Mouse (Mus musculus): Measurements from ENCODE around the gene Fscn1. TPM values are rescaled to one million over a fixed set of nuclear protein-coding genes. Genes with fewer than 3 reads are reported as not detected.
A peak's percentile ranks its signal among the peaks of the same experiment; 100 is the strongest.

The Fscn1 gene
- 100 to 1,000 TPM; 103 to 132 TPM for total RNA-seq (2021)

GRCm38 (mm10) chr5:142959576-142960556 is at the start of gene Fscn1:
Gene Fscn1 (plus strand): TSS chr5:142960343.
- DNase-seq, result peak; percentile 91 to 93
- intact Hi-C loops (cut with DNase I), result loop anchor here (2.0 kb wide), 1 partner anchor 15 kb away; no protein-coding TSS in a partner anchor

- intact Hi-C loops (cut with DNase I), result no loop called here
- DNase-seq, result no peak
Measured at GRCm38 (mm10) chr5:142911629-142912028, 48.5 kb upstream of the Fscn1 start.

- no peak for DNase-seq
- intact Hi-C loops (cut with DNase I), result no loop called here
Measured at GRCm38 (mm10) chr5:142912320-142912719, 47.8 kb upstream of the Fscn1 start.

GRCm38 (mm10) chr5:142912739-142913138 is 47.4 kb upstream of the Fscn1 start:
- no peak for DNase-seq
- intact Hi-C loops (cut with DNase I), result no loop called here

DNA sequence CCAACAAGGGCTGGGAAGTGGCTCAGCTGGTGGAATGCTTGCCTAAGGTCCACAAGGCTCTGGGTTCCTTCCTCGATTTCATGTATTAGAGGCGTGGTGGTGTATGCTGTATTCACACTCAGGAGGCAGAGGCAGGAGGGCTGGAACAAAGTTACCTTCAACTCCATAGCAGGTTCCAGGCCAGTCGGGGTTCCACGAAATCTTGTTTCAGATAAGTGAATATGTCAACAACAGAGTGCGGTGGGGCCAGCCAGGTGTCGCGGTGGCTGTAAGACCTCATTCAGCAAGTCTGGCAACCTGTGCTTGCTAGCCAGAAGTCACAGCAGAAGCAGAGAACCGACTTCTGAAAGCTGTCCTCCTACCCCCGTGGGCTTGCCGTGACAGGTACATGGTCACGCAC is 44.9 kb upstream of the Fscn1 start:
- intact Hi-C loops (cut with DNase I), result no loop called here
- no peak for DNase-seq

DNA sequence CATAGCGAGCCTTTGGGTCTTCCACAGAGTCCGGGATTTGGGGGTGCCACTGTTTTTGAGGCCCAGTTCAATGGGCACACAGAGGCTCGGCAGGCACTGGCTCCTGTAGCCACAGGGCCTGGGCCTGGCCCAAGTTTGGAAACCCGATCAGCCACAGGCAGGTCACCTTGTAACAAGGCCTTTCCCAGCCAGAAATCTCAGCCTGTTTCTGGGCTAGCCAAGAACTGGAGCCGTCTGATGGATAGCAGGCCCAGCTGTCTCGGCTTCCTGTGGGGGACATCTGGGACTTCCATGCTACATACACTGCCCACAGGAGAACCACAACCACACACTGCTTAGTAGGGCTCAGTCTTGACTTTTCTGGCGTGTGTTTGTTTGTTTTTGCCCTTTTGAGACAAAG is 43.5 kb upstream of the Fscn1 start:
- peak; percentile 55 to 63 for DNase-seq
- intact Hi-C loops (cut with DNase I), result no loop called here

- no peak for DNase-seq
- intact Hi-C loops (cut with DNase I), result no loop called here
Measured at GRCm38 (mm10) chr5:142917402-142917801, 42.7 kb upstream of the Fscn1 start.

DNA sequence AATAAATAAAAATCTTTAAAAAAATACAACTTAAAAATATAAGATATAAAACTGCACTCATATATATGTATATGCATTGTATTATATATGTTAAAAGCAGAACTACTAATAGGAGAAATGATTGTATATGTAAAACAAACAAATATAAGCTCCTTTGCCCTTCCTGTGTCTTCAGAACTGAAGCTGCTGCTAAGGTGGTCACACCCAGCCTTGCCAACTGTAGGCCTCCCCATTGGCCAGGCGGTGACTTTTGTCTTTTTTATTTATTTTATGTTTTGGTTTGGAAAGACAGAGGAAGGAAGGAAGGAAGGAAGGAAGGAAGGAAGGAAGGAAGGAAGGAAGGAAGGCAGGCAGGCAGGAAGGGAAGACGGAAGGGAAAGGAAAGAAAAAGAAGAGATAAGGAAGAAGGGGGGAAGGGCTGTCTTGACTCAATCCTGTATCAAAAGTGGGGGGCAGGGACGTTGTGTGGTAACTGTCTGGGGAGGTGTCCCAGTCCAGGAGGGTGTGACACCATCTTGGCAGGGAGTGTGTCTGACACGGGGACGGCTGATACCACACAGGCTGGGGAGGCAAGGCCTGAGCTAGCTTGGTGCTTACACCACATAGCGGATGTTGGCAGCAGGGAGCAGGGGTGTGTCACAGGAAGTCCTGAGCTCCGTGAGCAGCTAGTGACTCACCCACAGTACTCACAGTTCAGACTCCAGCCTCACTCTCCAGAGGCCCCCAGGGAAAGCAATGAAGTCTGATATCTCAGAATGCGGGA is 39.7 kb upstream of the Fscn1 start:
- intact Hi-C loops (cut with DNase I), result no loop called here
- peak; percentile 85 to 88 for DNase-seq

DNA sequence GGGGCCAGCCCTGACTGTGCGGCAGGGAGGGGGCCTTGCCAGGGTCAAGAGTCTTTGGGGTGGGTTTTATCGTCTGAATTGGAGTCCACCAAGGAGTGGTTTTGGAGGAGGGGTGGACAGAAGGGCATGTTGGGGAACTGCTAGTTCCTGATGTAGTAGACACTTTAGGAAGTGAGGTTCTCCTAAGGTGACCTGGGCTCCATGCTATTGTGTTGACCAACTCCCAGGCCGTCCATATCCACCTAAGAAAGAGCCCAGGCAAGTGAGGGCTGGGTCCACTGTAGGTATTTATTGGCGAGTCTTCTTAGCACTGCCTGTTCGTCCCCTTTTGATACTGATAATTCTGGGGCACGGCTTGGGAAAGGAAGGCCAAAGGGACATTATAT is 39.1 kb upstream of the Fscn1 start:
- intact Hi-C loops (cut with DNase I), result no loop called here
- no peak for DNase-seq

DNA sequence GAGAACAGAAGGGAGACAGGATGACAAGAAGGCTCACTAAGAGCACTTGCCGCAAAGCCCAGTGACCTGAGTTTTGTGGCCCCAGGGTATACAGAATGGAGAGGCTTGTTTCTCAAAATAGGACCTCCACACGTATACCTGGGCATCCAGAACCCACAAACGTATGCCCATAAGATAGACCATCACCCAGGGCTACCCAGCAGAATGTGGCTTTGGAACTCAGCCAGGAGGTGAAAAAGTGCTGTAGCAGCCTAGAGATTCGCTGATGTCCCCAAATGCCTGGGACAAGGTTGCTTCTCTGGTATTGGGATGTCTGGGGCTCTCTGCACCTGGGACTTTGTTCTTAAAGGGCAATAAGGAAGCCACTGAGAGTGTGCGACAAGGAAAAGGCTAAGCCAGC is 37.9 kb upstream of the Fscn1 start:
- no peak for DNase-seq
- intact Hi-C loops (cut with DNase I), result no loop called here

- DNase-seq, result no peak
- intact Hi-C loops (cut with DNase I), result no loop called here
Measured at GRCm38 (mm10) chr5:142923781-142924180, 36.4 kb upstream of the Fscn1 start.

DNA sequence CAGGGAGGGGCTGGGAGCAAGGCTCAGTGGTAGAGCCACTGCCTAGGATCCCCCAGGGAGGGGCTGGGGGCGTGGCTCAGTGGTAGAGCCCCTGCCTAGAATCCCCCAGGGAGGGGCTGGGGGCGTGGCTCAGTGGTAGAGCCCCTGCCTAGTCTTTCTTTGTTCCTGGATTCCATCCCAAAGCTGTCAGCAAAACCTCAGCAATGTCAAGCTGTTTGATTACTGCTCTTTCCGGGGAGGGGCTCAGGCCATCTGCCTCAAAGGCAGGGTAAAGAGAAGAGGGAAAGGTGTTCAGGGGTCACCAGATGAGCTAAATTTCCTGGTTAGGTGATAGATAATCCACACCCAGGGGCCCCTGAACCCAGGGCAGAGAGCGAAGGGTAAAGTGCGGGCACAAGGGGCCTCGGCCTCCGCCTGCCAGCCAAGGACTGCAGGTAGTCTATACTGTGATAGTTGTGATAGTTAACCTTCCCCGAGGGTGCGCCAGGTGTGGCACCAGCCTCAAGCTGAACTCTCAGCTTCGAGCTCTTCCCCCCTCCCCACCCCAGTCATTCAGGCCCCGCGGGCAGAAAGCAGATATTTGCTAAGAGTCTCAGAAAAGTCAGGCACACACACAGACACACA is 35.7 kb upstream of the Fscn1 start:
- no peak for DNase-seq
- intact Hi-C loops (cut with DNase I), result no loop called here

DNA sequence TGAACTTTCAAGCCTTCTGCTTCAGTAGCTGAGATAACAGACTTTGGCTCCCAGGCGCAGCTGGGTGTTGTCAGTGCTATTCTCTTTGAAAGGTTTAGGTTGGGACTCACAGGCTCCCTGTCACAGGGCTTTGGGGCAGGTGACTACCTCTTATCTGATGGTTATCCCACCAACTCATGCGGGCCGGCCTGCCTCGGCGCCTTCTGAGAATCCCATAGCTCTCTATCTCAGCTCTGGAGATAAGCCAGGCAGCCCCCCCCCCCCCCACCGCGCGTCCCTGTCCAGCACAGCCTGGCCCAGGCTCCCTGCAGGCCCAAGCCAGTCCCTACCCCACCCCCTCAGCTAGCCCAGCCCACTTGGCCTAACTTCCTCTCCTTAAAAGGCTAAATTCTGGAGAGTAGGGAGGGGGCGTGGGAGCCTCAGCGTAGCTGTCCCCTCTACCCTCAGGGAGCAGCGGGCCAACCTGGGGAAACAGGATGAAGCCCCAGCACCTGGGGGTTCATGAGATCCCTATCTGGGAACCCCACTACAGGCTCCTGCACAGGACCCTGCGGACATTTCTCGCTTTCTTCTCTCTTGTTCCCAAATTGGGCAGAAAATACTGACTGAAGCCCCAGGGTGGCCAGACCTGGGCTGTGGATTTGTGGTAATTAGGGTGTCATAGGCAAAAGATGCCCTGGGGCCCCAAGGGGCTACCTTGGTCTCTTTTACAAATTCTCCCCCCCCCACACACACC is 33.8 kb upstream of the Fscn1 start:
- intact Hi-C loops (cut with DNase I), result loop anchor here (1.0 to 2.0 kb wide), 2 partner anchors 18 to 31 kb away; partner anchors contain the start of gene Fbxl18
- DNase-seq, result peak; percentile 78 to 81

DNA sequence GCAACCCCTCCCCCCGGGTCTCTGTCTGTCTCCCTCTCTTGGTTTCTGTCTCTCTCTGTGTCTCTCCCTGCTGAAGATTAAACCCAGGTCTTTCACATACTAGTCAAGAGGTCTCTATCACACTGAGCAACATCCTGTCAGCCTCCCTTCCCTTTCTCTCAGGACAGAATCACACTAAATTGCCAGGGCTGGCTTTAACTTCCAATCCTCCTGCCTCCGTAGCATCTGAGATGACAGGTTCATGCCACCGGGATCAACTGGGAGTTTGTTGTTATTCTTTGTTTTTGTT is 33.3 kb upstream of the Fscn1 start:
- no peak for DNase-seq
- intact Hi-C loops (cut with DNase I), result loop anchor here (1.0 to 2.0 kb wide), 2 partner anchors 18 to 32 kb away; partner anchors contain the start of gene Fbxl18

GRCm38 (mm10) chr5:142927341-142927930 is 32.7 kb upstream of the Fscn1 start:
- intact Hi-C loops (cut with DNase I), result loop anchor here (2.0 kb wide), 1 partner anchor 19 kb away; no protein-coding TSS in a partner anchor
- no peak for DNase-seq

DNA sequence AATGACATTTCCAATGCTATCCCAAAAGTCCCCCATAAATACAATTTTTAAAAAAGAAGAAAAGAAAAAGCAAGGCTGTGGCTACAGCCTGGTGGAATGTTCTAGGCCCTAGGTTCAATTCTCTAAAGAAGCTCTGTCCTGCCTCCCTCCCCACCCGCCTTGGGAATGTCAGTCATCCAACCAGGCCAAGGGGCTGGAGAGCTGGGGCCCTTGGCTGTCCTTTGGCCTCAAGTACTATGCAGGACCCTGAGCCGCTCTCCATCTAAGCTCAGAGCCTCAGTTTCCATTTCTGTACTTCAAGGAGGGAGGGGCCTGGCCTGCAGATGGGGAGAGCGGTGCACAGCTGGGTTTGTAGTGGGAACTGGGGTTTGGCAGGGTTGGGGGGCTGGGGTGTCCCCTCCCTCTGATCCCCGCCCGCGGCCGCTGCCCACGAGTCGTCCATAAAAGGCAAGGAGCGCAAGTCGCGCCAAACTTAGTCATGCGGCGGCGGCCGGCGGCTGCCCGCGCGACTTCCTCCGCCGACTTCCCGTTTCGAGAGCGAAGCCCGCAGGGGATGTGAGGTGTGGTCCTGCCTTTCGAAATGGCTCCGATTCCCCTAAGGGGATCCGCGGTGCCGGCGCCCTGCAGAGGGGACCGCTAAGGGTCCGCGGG is 31.3 kb upstream of the Fscn1 start:
- peak; percentile 89 to 91 for DNase-seq
- intact Hi-C loops (cut with DNase I), result loop anchor here (1.0 kb wide), 1 partner anchor 24 kb away; no protein-coding TSS in a partner anchor

DNA sequence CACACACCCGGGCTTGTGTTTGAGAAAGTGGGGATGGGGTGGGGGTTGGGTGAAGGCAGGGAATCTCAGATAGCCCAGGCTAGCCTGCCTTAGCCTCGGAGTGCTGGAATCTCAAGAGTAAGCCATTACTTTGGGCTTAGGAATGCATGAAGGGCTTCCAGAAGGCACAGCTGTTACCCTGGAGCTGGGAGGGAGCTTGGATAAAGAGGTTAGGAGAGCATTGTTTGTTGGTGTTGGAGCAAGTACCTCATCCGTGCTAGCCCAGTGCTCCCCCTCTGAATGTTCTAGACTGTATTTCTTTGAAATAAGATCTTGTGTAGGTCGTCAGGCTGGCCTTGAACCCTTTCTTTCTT is 30.8 kb upstream of the Fscn1 start:
- intact Hi-C loops (cut with DNase I), result loop anchor here (1.0 kb wide), 1 partner anchor 24 kb away; no protein-coding TSS in a partner anchor
- no peak for DNase-seq

DNA sequence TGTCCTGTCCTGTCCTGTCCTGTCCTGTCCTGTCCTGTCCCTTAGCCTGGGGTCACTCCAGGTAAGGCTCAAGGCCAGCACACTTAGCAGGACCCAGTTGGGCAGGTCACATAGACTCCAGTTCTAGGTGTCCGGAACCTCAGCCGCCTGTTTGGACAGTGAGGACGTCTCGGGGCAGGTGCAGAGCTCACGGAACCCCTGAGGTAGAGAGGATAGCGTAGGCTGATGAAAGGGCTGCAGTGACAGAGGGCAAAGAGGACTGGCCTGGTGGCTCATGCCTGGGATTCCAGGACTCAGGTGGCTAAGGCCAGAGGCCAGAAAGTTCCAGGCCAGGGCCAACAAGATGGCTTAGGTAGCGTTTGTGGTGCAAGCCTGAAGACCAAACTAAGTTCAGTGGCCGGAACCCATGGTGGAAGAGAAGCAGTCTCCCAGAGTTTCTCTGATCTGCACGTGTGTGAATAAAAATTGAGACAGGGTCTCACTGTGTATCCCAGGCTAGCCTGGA is 28.9 kb upstream of the Fscn1 start:
- no peak for DNase-seq
- intact Hi-C loops (cut with DNase I), result loop anchor here (5.0 to 10.0 kb wide), 3 partner anchors 114 to 374 kb away; partner anchors contain the start of gene Tnrc18

DNA sequence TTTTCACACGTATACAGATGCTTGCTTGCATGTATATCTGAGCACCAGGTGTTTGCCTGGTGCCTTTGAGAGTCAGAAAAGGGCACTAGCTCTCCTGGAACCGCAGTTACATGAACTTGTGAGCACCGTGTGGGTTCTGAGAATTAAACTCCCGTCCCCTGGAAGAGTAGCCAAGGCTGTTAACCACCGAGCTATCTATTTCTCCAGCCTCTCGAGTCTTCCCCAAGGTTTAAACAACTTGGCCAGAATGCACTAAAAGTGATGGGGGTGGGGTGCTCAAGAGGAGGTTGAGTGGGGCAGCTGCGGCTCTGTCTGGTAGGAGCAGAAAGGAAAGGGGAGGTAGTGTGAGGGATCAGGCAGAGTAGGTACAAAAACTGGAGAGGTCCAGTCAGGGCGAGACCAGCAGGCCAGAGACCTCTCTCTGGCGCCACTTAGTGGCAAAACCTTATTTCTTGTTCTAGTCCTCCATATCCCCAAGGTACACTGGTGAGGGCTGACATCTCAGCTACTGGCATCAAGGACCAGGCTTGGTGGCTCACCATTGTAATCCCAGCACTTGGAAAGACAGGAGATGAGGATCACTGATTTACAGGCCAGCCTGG is 28.0 kb upstream of the Fscn1 start:
- intact Hi-C loops (cut with DNase I), result loop anchor here (1.0 to 10.0 kb wide), 4 partner anchors 53 to 373 kb away; partner anchors contain the start of gene Tnrc18
- peak; percentile 92 to 94 for DNase-seq
